Mouse (Mus musculus) MEL (cell line): Measurements from ENCODE around the gene Reep1. TPM values are rescaled to one million over a fixed set of nuclear protein-coding genes. Genes with fewer than 3 reads are reported as not detected.

Experiments used
- DNase-seq: peaks from one replicate; pipeline ENCODE4 v3.0.0; 2011; ENCODE audit warnings: low read depth, low spot score
- H3K27ac ChIP-seq: 2 replicates; pipeline ENCODE4 v1.5.1; 2012; ENCODE audit warnings: low read depth, mild to moderate bottlenecking, control low read depth, low read length, moderate library complexity; ENCODE audit not compliant: control insufficient read depth
- H3K27me3 ChIP-seq, 2 experiments: fragments of 150-350 bp in 1 of 2; sonication (generic) in 1 of 2; 2 replicates each; pipeline ENCODE4 v1.6.1; 2012; ENCODE audit warnings: low read length in 2 of 2, mild to moderate bottlenecking in 2 of 2, improper control_type of control experiment in 1 of 2, moderate library complexity in 1 of 2; ENCODE audit not compliant: insufficient read depth in 2 of 2, control insufficient read depth in 1 of 2
- H3K36me3 ChIP-seq, 2 experiments: 2 replicates each; pipeline ENCODE4 v1.6.1; 2012 to 2014; ENCODE audit warnings: low read length in 2 of 2, improper control_type of control experiment in 1 of 2, inconsistent platforms in 1 of 2, mild to moderate bottlenecking in 1 of 2; ENCODE audit not compliant: insufficient read depth in 2 of 2, control insufficient read depth in 1 of 2
- H3K4me1 ChIP-seq, 2 experiments: fragments of 150-350 bp in 1 of 2; sonication (generic) in 1 of 2; 2 replicates each; pipeline ENCODE4 v1.6.1; 2012; ENCODE audit warnings: low read length in 2 of 2, improper control_type of control experiment in 1 of 2, mild to moderate bottlenecking in 1 of 2; ENCODE audit not compliant: insufficient read depth in 2 of 2, control insufficient read depth in 1 of 2
- H3K4me3 ChIP-seq, 2 experiments: fragments of 150-350 bp in 1 of 2; sonication (generic) in 1 of 2; 2 replicates each; pipeline ENCODE4 v1.5.1; 2012; ENCODE audit warnings: low read depth in 2 of 2, low read length in 2 of 2, mild to moderate bottlenecking in 2 of 2, moderate library complexity in 2 of 2, control low read depth in 1 of 2, improper control_type of control experiment in 1 of 2; ENCODE audit not compliant: control insufficient read depth in 1 of 2, insufficient read depth in 1 of 2
- H3K79me2 ChIP-seq: 2 replicates; pipeline ENCODE4 v1.6.1; 2012; ENCODE audit warnings: mild to moderate bottlenecking, low read length, moderate library complexity; ENCODE audit not compliant: control insufficient read depth, poor library complexity, insufficient read depth
- H3K9ac ChIP-seq: 2 replicates; pipeline ENCODE4 v1.6.1; 2012; ENCODE audit warnings: low read depth, mild to moderate bottlenecking, control low read depth, low read length, moderate library complexity; ENCODE audit not compliant: control insufficient read depth, poor library complexity, severe bottlenecking
- H3K9me3 ChIP-seq: fragments of 150-350 bp; sonication (generic); replicated peaks from 2 replicates; pipeline ENCODE4 v1.6.1; 2012; ENCODE audit warnings: mild to moderate bottlenecking, low read length, improper control_type of control experiment, moderate library complexity; ENCODE audit not compliant: insufficient read depth
- BHLHE40 ChIP-seq: IDR thresholded peaks from 2 replicates; pipeline ENCODE4 v1.6.1; 2012; ENCODE audit warnings: low read depth, mild to moderate bottlenecking, inconsistent platforms, low read length, improper control_type of control experiment, borderline replicate concordance
- CHD2 ChIP-seq: IDR thresholded peaks from 2 replicates; pipeline ENCODE4 v1.6.1; 2011; ENCODE audit warnings: low read length, improper control_type of control experiment
- CTCF ChIP-seq, 3 experiments: IDR thresholded peaks in 2 of 3; conservative IDR thresholded peaks in 1 of 3; 2 replicates each; pipeline ENCODE4 v1.5.1; 2011 to 2012; ENCODE audit warnings: low read length in 3 of 3, low read depth in 2 of 3, mild to moderate bottlenecking in 2 of 3, improper control_type of control experiment in 1 of 3, inconsistent platforms in 1 of 3, mixed read lengths in 1 of 3, moderate library complexity in 1 of 3; ENCODE audit not compliant: control insufficient read depth in 1 of 3, insufficient read depth in 1 of 3, poor library complexity in 1 of 3, severe bottlenecking in 1 of 3
- E2F4 ChIP-seq: IDR thresholded peaks from 2 replicates; pipeline ENCODE4 v1.6.1; 2011; ENCODE audit warnings: low read depth, low read length, improper control_type of control experiment, borderline replicate concordance
- EP300 ChIP-seq, 2 experiments: IDR thresholded peaks; 2 replicates each; pipeline ENCODE4 v1.6.1; 2011; ENCODE audit warnings: improper control_type of control experiment in 2 of 2, low read length in 2 of 2, low read depth in 1 of 2, mild to moderate bottlenecking in 1 of 2
- ETS1 ChIP-seq: IDR thresholded peaks from 2 replicates; pipeline ENCODE4 v1.6.1; 2012; ENCODE audit warnings: low read depth, mild to moderate bottlenecking, inconsistent platforms, low read length, improper control_type of control experiment, moderate library complexity
- GATA1 ChIP-seq: IDR thresholded peaks from 2 replicates; pipeline ENCODE4 v1.6.1; 2011; ENCODE audit warnings: low read depth, low read length, improper control_type of control experiment
- HCFC1 ChIP-seq: IDR thresholded peaks from 2 replicates; pipeline ENCODE4 v1.6.1; 2012; ENCODE audit warnings: low read depth, mild to moderate bottlenecking, inconsistent platforms, low read length, improper control_type of control experiment, moderate library complexity
- KAT2A ChIP-seq: conservative IDR thresholded peaks from 2 replicates; pipeline ENCODE4 v1.6.1; 2012; ENCODE audit warnings: low read depth, low read length, improper control_type of control experiment, inconsistent platforms
- MAX ChIP-seq: IDR thresholded peaks from 2 replicates; pipeline ENCODE4 v1.6.1; 2011; ENCODE audit warnings: low read length, improper control_type of control experiment
- MAZ ChIP-seq: IDR thresholded peaks from 2 replicates; pipeline ENCODE4 v1.6.1; 2012; ENCODE audit warnings: low read depth, mild to moderate bottlenecking, inconsistent platforms, low read length, improper control_type of control experiment
- MEF2A ChIP-seq: IDR thresholded peaks from 2 replicates; pipeline ENCODE4 v1.6.1; 2014; ENCODE audit warnings: low read depth, mild to moderate bottlenecking, inconsistent platforms, low read length, improper control_type of control experiment; ENCODE audit not compliant: poor library complexity, insufficient replicate concordance, severe bottlenecking; ENCODE audit errors: extremely low read depth
- MXI1 ChIP-seq: IDR thresholded peaks from 2 replicates; pipeline ENCODE4 v1.6.1; 2011; ENCODE audit warnings: mild to moderate bottlenecking, low read depth, low read length, improper control_type of control experiment
- MYC ChIP-seq: IDR thresholded peaks from 2 replicates; pipeline ENCODE4 v1.6.1; 2011; ENCODE audit warnings: low read depth, mild to moderate bottlenecking, low read length, improper control_type of control experiment, moderate library complexity
- NELFE ChIP-seq: IDR thresholded peaks from 2 replicates; pipeline ENCODE4 v1.6.1; 2011; ENCODE audit warnings: low read depth, low read length, improper control_type of control experiment
- POLR2A ChIP-seq, 2 experiments: IDR thresholded peaks; 2 replicates each; pipeline ENCODE4 v1.6.1; 2011 to 2012; ENCODE audit warnings: low read length in 2 of 2, mild to moderate bottlenecking in 2 of 2, control low read depth in 1 of 2, improper control_type of control experiment in 1 of 2, low read depth in 1 of 2, moderate library complexity in 1 of 2; ENCODE audit not compliant: control insufficient read depth in 1 of 2, insufficient read depth in 1 of 2, poor library complexity in 1 of 2
- POLR2AphosphoS2 ChIP-seq: IDR thresholded peaks from 2 replicates; pipeline ENCODE4 v1.6.1; 2011; ENCODE audit warnings: low read length, improper control_type of control experiment
- RAD21 ChIP-seq: IDR thresholded peaks from 2 replicates; pipeline ENCODE4 v1.6.1; 2011; ENCODE audit warnings: mild to moderate bottlenecking, low read depth, low read length, improper control_type of control experiment
- SMC3 ChIP-seq: IDR thresholded peaks from 2 replicates; pipeline ENCODE4 v1.6.1; 2011; ENCODE audit warnings: low read depth, low read length, improper control_type of control experiment
- TAL1 ChIP-seq: IDR thresholded peaks from 2 replicates; pipeline ENCODE4 v1.6.1; 2012; ENCODE audit warnings: mild to moderate bottlenecking, inconsistent platforms, low read length, moderate library complexity, mixed read lengths
- TBP ChIP-seq: IDR thresholded peaks from 2 replicates; pipeline ENCODE4 v1.8.0; 2011; ENCODE audit warnings: low read depth, low read length, improper control_type of control experiment
- UBTF ChIP-seq: IDR thresholded peaks from 2 replicates; pipeline ENCODE4 v1.6.1; 2012; ENCODE audit warnings: low read depth, mild to moderate bottlenecking, inconsistent platforms, low read length, improper control_type of control experiment, moderate library complexity, borderline replicate concordance; ENCODE audit not compliant: insufficient read depth
- USF2 ChIP-seq, 2 experiments: IDR thresholded peaks; 2 replicates each; pipeline ENCODE4 v1.6.1; 2011 to 2012; ENCODE audit warnings: improper control_type of control experiment in 2 of 2, low read length in 2 of 2, borderline replicate concordance in 1 of 2, inconsistent platforms in 1 of 2, low read depth in 1 of 2, mild to moderate bottlenecking in 1 of 2; ENCODE audit not compliant: insufficient read depth in 1 of 2
- ZKSCAN1 ChIP-seq: IDR thresholded peaks from 2 replicates; pipeline ENCODE4 v1.6.1; 2012; ENCODE audit warnings: low read depth, mild to moderate bottlenecking, inconsistent platforms, low read length, improper control_type of control experiment, moderate library complexity
- polyA plus RNA-seq, 2 experiments: library from polyadenylated mRNA; stranded (reverse) in 1 of 2; unstranded in 1 of 2; fragments of >175 nt in 1 of 2; fragments of >200 nt in 1 of 2; gene quantifications; 2 replicates each; pipeline versions ENCODE4 v1.2.1 to v1.2.4; 2012; ENCODE audit warnings: low replicate concordance in 2 of 2, low read depth in 1 of 2; ENCODE audit not compliant: insufficient read length in 2 of 2, insufficient read depth in 1 of 2, missing spikeins in 1 of 2
- total RNA-seq: library from RNA; depleted of rRNA; stranded (reverse); fragments of 300-350 nt; gene quantifications from 2 replicates; pipeline ENCODE4 v1.2.3, GENCODE M21; 2012

The Reep1 gene
- total and polyA plus RNA-seq, 3 experiments = 0.12 to 0.36 TPM; not detected in 1

GRCm38 (mm10) chr6:71719302-71719701 lies 11.9 kb downstream of the Reep1 start (continued):
- TF ChIP-seq USF2 (IDR thresholded peaks at IDR 0.05; ENCODE audit: borderline replicate concordance in 1 of 2, insufficient read depth in 1 of 2, low read depth in 1 of 2, low read length in 2 of 2) (no peak), ETS1 (0 out of 2 replicates have a peak, but pooled peaks have one; percentile 15), TAL1 (no peak), RAD21 (no peak), SMC3 (peak; percentile 3; the same call in 1 of the 2 replicates), POLR2AphosphoS2 (no peak), MXI1 (no peak), POLR2A (IDR thresholded peaks at IDR 0.05; ENCODE audit: control insufficient read depth in 1 of 2, insufficient read depth in 1 of 2, low read depth in 1 of 2, low read length in 2 of 2, poor library complexity in 1 of 2) (no peak), ZKSCAN1 (no peak), MEF2A (no peak), CHD2 (no peak), KAT2A (no peak), HCFC1 (no peak), MAX (no peak), CTCF (IDR thresholded peaks at IDR 0.05 in 2 of 3, conservative IDR thresholded peaks at IDR 0.05 in 1 of 3; ENCODE audit: control insufficient read depth in 1 of 3, insufficient read depth in 1 of 3, low read depth in 2 of 3, low read length in 3 of 3, poor library complexity in 1 of 3, severe bottlenecking in 1 of 3) (no peak), TBP (no peak)

DNA sequence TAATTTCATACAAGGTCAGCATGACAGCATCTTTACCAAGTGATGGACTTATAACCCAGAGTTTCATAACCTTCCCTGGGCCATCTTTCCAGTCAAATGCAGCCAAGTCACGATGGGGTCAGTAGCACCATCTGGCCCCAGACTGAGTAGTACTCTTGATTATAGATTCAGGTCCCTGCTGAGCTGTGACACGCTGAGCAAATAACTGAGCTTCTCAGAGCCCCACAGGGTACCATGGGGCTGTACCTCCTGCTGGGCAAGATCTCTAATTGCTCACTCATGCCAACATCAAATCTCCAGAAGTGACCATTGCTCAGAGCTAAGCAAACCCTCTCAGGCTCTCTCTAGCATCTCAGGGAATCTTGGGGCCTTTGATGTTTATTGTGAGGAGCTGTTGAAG lies 15.6 kb downstream of the Reep1 start:
- Histone ChIP-seq H3K79me2 (no peaks in the 10 kb centered on the region), H3K4me1 (peaks cover 5 to 12% of the 10 kb centered on the region in 2 experiments)
- TF ChIP-seq BHLHE40 (no peak), MAZ (no peak), EP300 (IDR thresholded peaks at IDR 0.05; ENCODE audit: low read depth in 1 of 2, low read length in 2 of 2) (no peak), POLR2AphosphoS2 (no peak), UBTF (no peak), E2F4 (no peak), NELFE (no peak), ZKSCAN1 (no peak), MYC (no peak), RAD21 (no peak), GATA1 (no peak)
- TF ChIP-seq, all 39 proteins: peak for 0
- Histone ChIP-seq H3K36me3 (peaks cover 0 to 15% of the 10 kb centered on the region in 2 experiments; a peak in 2 of 4 replicates), H3K4me3 (no peak overlapping the region), H3K27me3 (peaks cover 0 to 2% of the 10 kb centered on the region in 2 experiments; a peak in 1 of 4 replicates), H3K27ac (no peak overlapping the region), H3K9me3 (no peaks in the 10 kb centered on the region), H3K9ac (no peak overlapping the region)
- DNase-seq = no peak
